Mouse (Mus musculus) stomach, embryonic 16.5 days (tissue): ENCODE data around the gene Wipf3. TPM values are rescaled to one million over a fixed set of nuclear protein-coding genes. Genes with fewer than 3 reads are reported as not detected.

Experiments used
- ATAC-seq: fragments of 200-750 bp; cut with Nextera tagmentation; 2 replicates; pipeline ENCODE4 v1.8.0; 2017; ENCODE audit warnings: moderate number of reproducible peaks, moderate TSS enrichment; ENCODE audit not compliant: insufficient read depth, low FRiP score
- H3K27ac ChIP-seq: fragments of 300-500 bp; sonication (generic); 2 replicates; pipeline ENCODE4 v1.5.1; 2014; ENCODE audit warnings: low read length
- H3K27me3 ChIP-seq: fragments of 300-500 bp; sonication (generic); 2 replicates; pipeline ENCODE4 v1.6.1; 2014; ENCODE audit warnings: low read length, control low read depth, mixed read lengths; ENCODE audit not compliant: control insufficient read depth, insufficient read depth
- H3K36me3 ChIP-seq: fragments of 300-500 bp; sonication (generic); 2 replicates; pipeline ENCODE4 v1.6.1; 2014; ENCODE audit warnings: low read length; ENCODE audit not compliant: control insufficient read depth, insufficient read depth
- H3K4me1 ChIP-seq: fragments of 300-500 bp; sonication (generic); 2 replicates; pipeline ENCODE4 v1.6.1; 2014; ENCODE audit warnings: low read length, control low read depth, mixed read lengths; ENCODE audit not compliant: control insufficient read depth, insufficient read depth
- H3K4me2 ChIP-seq: fragments of 300-500 bp; sonication (generic); 2 replicates; pipeline ENCODE4 v1.6.1; 2014; ENCODE audit warnings: low read depth, low read length, mixed read lengths
- H3K4me3 ChIP-seq: fragments of 300-500 bp; sonication (generic); replicated peaks from 2 replicates; pipeline ENCODE4 v1.5.1; 2014; ENCODE audit warnings: mild to moderate bottlenecking, low read length
- H3K9ac ChIP-seq: fragments of 300-500 bp; sonication (generic); 2 replicates; pipeline ENCODE4 v1.6.1; 2014; ENCODE audit warnings: low read length
- H3K9me3 ChIP-seq: fragments of 300-500 bp; sonication (generic); replicated peaks from 2 replicates; pipeline ENCODE4 v1.6.1; 2016; ENCODE audit warnings: low read length, control low read depth; ENCODE audit not compliant: control insufficient read depth
- WGBS: fragments of 180-500 bp; shearing (Covaris S2); extraction: QIAGEN DNeasy Blood & Tissue Kit; methylation state at CpG from one replicate; pipeline ENCODE4 v1.1.7; 2014; 5-methylcytosine and 5-hydroxymethylcytosine counted together
- polyA plus RNA-seq: library from polyadenylated mRNA; unstranded; fragments of >200 nt; fragmentation: Nextera tagmentation; extraction: Ambion mirVana; gene quantifications from 2 replicates; pipeline ENCODE4 v1.2.1, GENCODE M21; 2015

Gene Wipf3
- polyA plus RNA-seq, 1 experiment from 2014 or later = 1.0 TPM

GRCm38 (mm10) chr6:54393886-54394285 is 35.5 kb upstream of the Wipf3 start:
- H3K4me2 ChIP-seq = no peak overlapping the region
- no peaks in the 10 kb centered on the region for H3K4me1 ChIP-seq
- H3K9ac ChIP-seq = no peak overlapping the region
- H3K36me3 ChIP-seq = no peaks in the 10 kb centered on the region
- no peaks in the 10 kb centered on the region for H3K27me3 ChIP-seq
- WGBS = 59% methylated on average over 6 of the region's 6 CpGs
- H3K9me3 ChIP-seq = no peaks in the 10 kb centered on the region
- no peak overlapping the region for H3K4me3 ChIP-seq
- ATAC-seq = no peak
- no peak overlapping the region for H3K27ac ChIP-seq

- Histone ChIP-seq H3K27ac (peak overlapping the region; percentile 5; the same call in 1 of the 2 replicates), H3K4me2 (no peak overlapping the region), H3K4me1 (peaks cover 6% of the 10 kb centered on the region), H3K27me3 (no peaks in the 10 kb centered on the region), H3K9ac (no peak overlapping the region), H3K9me3 (no peaks in the 10 kb centered on the region), H3K36me3 (no peaks in the 10 kb centered on the region), H3K4me3 (no peak overlapping the region)
- WGBS = 45% methylated on average over 11 of the region's 11 CpGs
- ATAC-seq = no peak
Measured at GRCm38 (mm10) chr6:54399194-54399923, 30.0 kb upstream of the Wipf3 start.

- Histone ChIP-seq H3K9me3 (no peaks in the 10 kb centered on the region), H3K36me3 (no peaks in the 10 kb centered on the region), H3K9ac (no peak overlapping the region), H3K4me2 (no peak overlapping the region), H3K27me3 (no peaks in the 10 kb centered on the region), H3K4me1 (peaks cover 6% of the 10 kb centered on the region), H3K27ac (no peak overlapping the region), H3K4me3 (no peak overlapping the region)
- WGBS = 81% methylated on average over 2 of the region's 2 CpGs
- no peak for ATAC-seq
Measured at GRCm38 (mm10) chr6:54401503-54401902, 27.9 kb upstream of the Wipf3 start.

GRCm38 (mm10) chr6:54404916-54405315 is 24.5 kb upstream of the Wipf3 start:
- Histone ChIP-seq H3K27ac (no peak overlapping the region), H3K4me3 (no peak overlapping the region), H3K4me1 (no peaks in the 10 kb centered on the region), H3K9ac (no peak overlapping the region), H3K4me2 (no peak overlapping the region), H3K9me3 (no peaks in the 10 kb centered on the region), H3K27me3 (no peaks in the 10 kb centered on the region), H3K36me3 (no peaks in the 10 kb centered on the region)
- 60% methylated on average over 2 of the region's 2 CpGs for WGBS
- ATAC-seq = no peak

GRCm38 (mm10) chr6:54406116-54406515 is 23.3 kb upstream of the Wipf3 start:
- no peaks in the 10 kb centered on the region for H3K9me3 ChIP-seq
- no peak overlapping the region for H3K9ac ChIP-seq
- no peaks in the 10 kb centered on the region for H3K4me1 ChIP-seq
- H3K4me2 ChIP-seq = no peak overlapping the region
- H3K27ac ChIP-seq = no peak overlapping the region
- no peak for ATAC-seq
- WGBS = 90% methylated on average over 5 of the region's 5 CpGs
- no peaks in the 10 kb centered on the region for H3K27me3 ChIP-seq
- H3K4me3 ChIP-seq = no peak overlapping the region
- no peaks in the 10 kb centered on the region for H3K36me3 ChIP-seq

- H3K27me3 ChIP-seq = no peaks in the 10 kb centered on the region
- no peaks in the 10 kb centered on the region for H3K9me3 ChIP-seq
- H3K4me3 ChIP-seq = no peak overlapping the region
- no peak overlapping the region for H3K4me2 ChIP-seq
- no peaks in the 10 kb centered on the region for H3K36me3 ChIP-seq
- H3K4me1 ChIP-seq = no peaks in the 10 kb centered on the region
- WGBS = 33% methylated on average over 6 of the region's 6 CpGs
- H3K27ac ChIP-seq = no peak overlapping the region
- H3K9ac ChIP-seq = no peak overlapping the region
- no peak for ATAC-seq
Measured at GRCm38 (mm10) chr6:54409271-54409670, 20.1 kb upstream of the Wipf3 start.

GRCm38 (mm10) chr6:54410451-54410850 is 19.0 kb upstream of the Wipf3 start:
- H3K27ac ChIP-seq = no peak overlapping the region
- no peak overlapping the region for H3K9ac ChIP-seq
- no peaks in the 10 kb centered on the region for H3K27me3 ChIP-seq
- no peaks in the 10 kb centered on the region for H3K4me1 ChIP-seq
- no peaks in the 10 kb centered on the region for H3K9me3 ChIP-seq
- H3K4me2 ChIP-seq = no peak overlapping the region
- no peak overlapping the region for H3K4me3 ChIP-seq
- H3K36me3 ChIP-seq = no peaks in the 10 kb centered on the region
- ATAC-seq = no peak
- 64% methylated on average over 4 of the region's 4 CpGs for WGBS

GRCm38 (mm10) chr6:54411591-54411990 is 17.8 kb upstream of the Wipf3 start:
- Histone ChIP-seq H3K4me3 (no peak overlapping the region), H3K9ac (no peak overlapping the region), H3K4me1 (no peaks in the 10 kb centered on the region), H3K27me3 (no peaks in the 10 kb centered on the region), H3K4me2 (no peak overlapping the region), H3K27ac (no peak overlapping the region), H3K36me3 (no peaks in the 10 kb centered on the region), H3K9me3 (no peaks in the 10 kb centered on the region)
- 80% methylated on average over 8 of the region's 8 CpGs for WGBS
- ATAC-seq = no peak

- no peaks in the 10 kb centered on the region for H3K36me3 ChIP-seq
- H3K4me2 ChIP-seq = no peak overlapping the region
- H3K9ac ChIP-seq = no peak overlapping the region
- H3K4me3 ChIP-seq = no peak overlapping the region
- no peak for ATAC-seq
- no peak overlapping the region for H3K27ac ChIP-seq
- no peaks in the 10 kb centered on the region for H3K27me3 ChIP-seq
- no peaks in the 10 kb centered on the region for H3K9me3 ChIP-seq
- H3K4me1 ChIP-seq = no peaks in the 10 kb centered on the region
- WGBS = 80% methylated on average over 7 of the region's 7 CpGs
Measured at GRCm38 (mm10) chr6:54412879-54413278, 16.5 kb upstream of the Wipf3 start.
